Mouse (Mus musculus) midbrain, embryonic 13.5 days (tissue): ENCODE measurements at regions not wholly inside any gene's neighbourhood (a gene's known extent, or its start where the extent isn't known, plus 50 kb on each side); places are given as distances from the start of the nearest gene placed in this dataset.

ENCODE experiments used
- ATAC-seq: fragments of 200-750 bp; cut with Nextera tagmentation; 2 replicates; pipeline ENCODE4 v1.8.0; 2017; ENCODE audit warnings: mild to moderate bottlenecking, moderate TSS enrichment, moderate library complexity
- H3K27ac ChIP-seq: fragments of 300-500 bp; sonication (generic); 2 replicates; pipeline ENCODE4 v1.5.1; 2015; ENCODE audit warnings: inconsistent platforms, mild to moderate bottlenecking, moderate library complexity
- H3K27me3 ChIP-seq: fragments of 300-500 bp; sonication (generic); 2 replicates; pipeline ENCODE4 v1.6.1; 2015; ENCODE audit warnings: mild to moderate bottlenecking, inconsistent platforms
- H3K36me3 ChIP-seq: fragments of 300-500 bp; sonication (generic); 2 replicates; pipeline ENCODE4 v1.6.1; 2015; ENCODE audit warnings: mild to moderate bottlenecking, inconsistent platforms
- H3K4me1 ChIP-seq: fragments of 300-500 bp; sonication (generic); replicated peaks from 2 replicates; pipeline ENCODE4 v1.6.1; 2015; ENCODE audit warnings: inconsistent platforms
- H3K4me2 ChIP-seq: fragments of 300-500 bp; sonication (generic); replicated peaks from 2 replicates; pipeline ENCODE4 v1.6.1; 2015; ENCODE audit warnings: moderate library complexity, mild to moderate bottlenecking, inconsistent platforms
- H3K4me3 ChIP-seq: fragments of 300-500 bp; sonication (generic); replicated peaks from 2 replicates; pipeline ENCODE4 v1.5.1; 2015; ENCODE audit warnings: mild to moderate bottlenecking, inconsistent platforms
- H3K9ac ChIP-seq: fragments of 300-500 bp; sonication (generic); replicated peaks from 2 replicates; pipeline ENCODE4 v1.6.1; 2015; ENCODE audit warnings: mild to moderate bottlenecking, inconsistent platforms
- H3K9me3 ChIP-seq: fragments of 300-500 bp; sonication (generic); 2 replicates; pipeline ENCODE4 v1.6.1; 2016; ENCODE audit warnings: mild to moderate bottlenecking, inconsistent platforms
- WGBS: fragments of 180-500 bp; shearing (Covaris S2); methylation state at CpG from one replicate; pipeline ENCODE4 v1.1.7; 2015; 5-methylcytosine and 5-hydroxymethylcytosine counted together

GRCm38 (mm10) chr7:83238091-83238490, 346.6 kb upstream of the Tmc3 start:
- Histone ChIP-seq H3K27me3 (no peaks in the 10 kb centered on the region), H3K9me3 (no peaks in the 10 kb centered on the region), H3K4me2 (no peak overlapping the region), H3K27ac (no peak overlapping the region), H3K4me3 (no peak overlapping the region), H3K4me1 (no peaks in the 10 kb centered on the region), H3K9ac (no peak overlapping the region), H3K36me3 (no peaks in the 10 kb centered on the region)
- no peak for ATAC-seq

- 57% methylated on average over 3 of the region's 3 CpGs for WGBS
- no peak overlapping the region for H3K27ac ChIP-seq
- no peaks in the 10 kb centered on the region for H3K36me3 ChIP-seq
- H3K9me3 ChIP-seq: no peaks in the 10 kb centered on the region
- ATAC-seq: no peak
- H3K27me3 ChIP-seq: no peaks in the 10 kb centered on the region
- no peak overlapping the region for H3K4me2 ChIP-seq
- H3K4me3 ChIP-seq: no peak overlapping the region
- H3K9ac ChIP-seq: no peak overlapping the region
- no peaks in the 10 kb centered on the region for H3K4me1 ChIP-seq
Observed at GRCm38 (mm10) chr7:83242233-83242632, 342.5 kb upstream of the Tmc3 start.

- no peak overlapping the region for H3K4me3 ChIP-seq
- H3K36me3 ChIP-seq: no peaks in the 10 kb centered on the region
- ATAC-seq: no peak
- 87% methylated on average over 2 of the region's 2 CpGs for WGBS
- H3K9ac ChIP-seq: no peak overlapping the region
- no peak overlapping the region for H3K4me2 ChIP-seq
- no peaks in the 10 kb centered on the region for H3K27me3 ChIP-seq
- H3K27ac ChIP-seq: no peak overlapping the region
- no peaks in the 10 kb centered on the region for H3K9me3 ChIP-seq
- H3K4me1 ChIP-seq: no peaks in the 10 kb centered on the region
Observed at GRCm38 (mm10) chr7:83245867-83246266, 338.9 kb upstream of the Tmc3 start.

GRCm38 (mm10) chr7:83251995-83252563, 332.6 kb upstream of the Tmc3 start:
- 91% methylated on average over 8 of the region's 8 CpGs for WGBS
- no peak for ATAC-seq
- Histone ChIP-seq H3K4me3 (no peak overlapping the region), H3K36me3 (no peaks in the 10 kb centered on the region), H3K27me3 (no peaks in the 10 kb centered on the region), H3K9ac (no peak overlapping the region), H3K9me3 (no peaks in the 10 kb centered on the region), H3K4me2 (no peak overlapping the region), H3K27ac (no peak overlapping the region), H3K4me1 (no peaks in the 10 kb centered on the region)

DNA sequence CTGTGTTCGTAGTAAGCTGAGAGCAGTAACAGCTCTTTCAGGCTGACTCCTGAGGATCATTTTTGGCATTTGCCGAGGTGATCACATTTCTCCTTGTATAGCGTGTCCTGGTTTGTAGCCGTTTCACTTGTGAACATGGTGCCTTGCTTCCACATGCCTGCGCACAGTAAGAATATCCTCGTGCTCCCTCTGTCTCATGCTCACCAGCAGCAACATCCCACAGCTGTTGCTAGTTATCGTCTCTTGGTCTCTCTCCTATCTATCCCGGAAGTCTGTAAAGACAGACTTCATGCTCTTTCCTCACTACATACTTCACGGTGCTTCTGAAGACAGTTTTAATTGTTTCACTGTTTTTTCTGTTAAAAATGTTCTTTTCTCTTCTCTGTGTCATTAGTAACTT, 331.7 kb upstream of the Tmc3 start:
- no peak overlapping the region for H3K4me2 ChIP-seq
- no peak for ATAC-seq
- no peaks in the 10 kb centered on the region for H3K36me3 ChIP-seq
- H3K9ac ChIP-seq: no peak overlapping the region
- WGBS: 91% methylated on average over 9 of the region's 9 CpGs
- no peaks in the 10 kb centered on the region for H3K9me3 ChIP-seq
- no peak overlapping the region for H3K4me3 ChIP-seq
- H3K4me1 ChIP-seq: no peaks in the 10 kb centered on the region
- H3K27me3 ChIP-seq: no peaks in the 10 kb centered on the region
- H3K27ac ChIP-seq: no peak overlapping the region

DNA sequence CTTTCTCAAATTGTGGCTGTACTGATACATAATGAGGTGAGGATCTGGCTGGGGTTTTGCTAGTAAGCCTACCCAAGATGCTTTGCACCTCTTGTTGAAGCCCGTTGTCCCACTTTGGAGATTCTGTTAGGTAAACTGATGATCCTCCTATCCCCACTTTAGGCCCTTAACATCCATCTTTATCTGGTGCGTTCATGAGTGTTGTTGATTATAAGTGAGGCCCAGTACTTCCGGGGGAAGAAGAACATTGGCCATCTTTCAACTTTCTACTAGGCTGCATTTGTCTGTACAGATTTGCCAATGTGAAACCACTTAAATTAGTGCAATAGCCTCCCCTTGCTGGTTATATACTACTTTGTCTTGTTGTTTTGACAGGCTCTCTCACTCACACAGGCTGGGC, 331.3 kb upstream of the Tmc3 start:
- Histone ChIP-seq H3K4me3 (no peak overlapping the region), H3K36me3 (no peaks in the 10 kb centered on the region), H3K4me1 (no peaks in the 10 kb centered on the region), H3K27me3 (no peaks in the 10 kb centered on the region), H3K4me2 (no peak overlapping the region), H3K27ac (no peak overlapping the region), H3K9me3 (no peaks in the 10 kb centered on the region), H3K9ac (no peak overlapping the region)
- no peak for ATAC-seq
- 92% methylated on average over 3 of the region's 3 CpGs for WGBS

GRCm38 (mm10) chr7:83254411-83254810, 330.3 kb upstream of the Tmc3 start:
- Histone ChIP-seq H3K36me3 (no peaks in the 10 kb centered on the region), H3K9me3 (no peaks in the 10 kb centered on the region), H3K9ac (no peak overlapping the region), H3K4me3 (no peak overlapping the region), H3K4me2 (no peak overlapping the region), H3K4me1 (no peaks in the 10 kb centered on the region), H3K27me3 (no peaks in the 10 kb centered on the region), H3K27ac (no peak overlapping the region)
- ATAC-seq: no peak
- 93% methylated on average over 4 of the region's 4 CpGs for WGBS

GRCm38 (mm10) chr7:83256236-83256784, 328.4 kb upstream of the Tmc3 start:
- Histone ChIP-seq H3K27me3 (no peaks in the 10 kb centered on the region), H3K36me3 (no peaks in the 10 kb centered on the region), H3K27ac (no peak overlapping the region), H3K4me2 (no peak overlapping the region), H3K4me1 (no peaks in the 10 kb centered on the region), H3K9ac (no peak overlapping the region), H3K4me3 (no peak overlapping the region), H3K9me3 (no peaks in the 10 kb centered on the region)
- ATAC-seq: no peak
- WGBS: 80% methylated on average over 6 of the region's 6 CpGs

DNA sequence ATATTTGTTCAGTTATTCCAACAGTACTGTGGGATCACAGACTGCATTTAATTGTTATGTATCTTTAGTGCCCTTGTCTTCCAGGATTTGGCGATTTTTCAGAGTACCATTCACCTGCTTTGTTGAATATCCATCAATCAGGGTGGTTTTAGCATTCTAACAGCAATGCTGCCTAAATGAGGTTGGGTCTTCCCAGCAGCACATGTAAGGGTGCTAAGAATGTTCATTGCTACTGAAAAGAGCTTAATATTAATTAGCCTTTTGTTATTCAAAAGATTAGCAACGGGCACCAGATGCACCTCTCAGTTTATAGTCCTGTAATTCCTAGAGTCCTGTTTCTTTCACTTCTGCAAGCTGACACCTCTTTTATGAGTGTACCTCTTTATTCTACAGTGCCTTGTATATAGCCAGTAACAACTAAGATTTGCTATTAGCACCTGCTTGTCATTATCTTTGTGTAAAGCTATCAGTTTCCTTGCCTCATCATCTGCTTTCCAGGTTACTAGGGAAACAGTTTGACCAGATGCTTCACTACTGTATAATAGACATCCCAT, 326.3 kb upstream of the Tmc3 start:
- Histone ChIP-seq H3K9me3 (no peaks in the 10 kb centered on the region), H3K27ac (no peak overlapping the region), H3K9ac (no peak overlapping the region), H3K4me1 (no peaks in the 10 kb centered on the region), H3K36me3 (no peaks in the 10 kb centered on the region), H3K4me2 (no peak overlapping the region), H3K27me3 (no peaks in the 10 kb centered on the region), H3K4me3 (no peak overlapping the region)
- ATAC-seq: no peak
- WGBS: 45% methylated on average over 2 of the region's 2 CpGs

- Histone ChIP-seq H3K27ac (no peak overlapping the region), H3K36me3 (no peaks in the 10 kb centered on the region), H3K27me3 (no peaks in the 10 kb centered on the region), H3K4me2 (no peak overlapping the region), H3K9ac (no peak overlapping the region), H3K4me1 (no peaks in the 10 kb centered on the region), H3K4me3 (no peak overlapping the region), H3K9me3 (no peaks in the 10 kb centered on the region)
- no peak for ATAC-seq
Observed at GRCm38 (mm10) chr7:83261489-83261888, 323.2 kb upstream of the Tmc3 start.

DNA sequence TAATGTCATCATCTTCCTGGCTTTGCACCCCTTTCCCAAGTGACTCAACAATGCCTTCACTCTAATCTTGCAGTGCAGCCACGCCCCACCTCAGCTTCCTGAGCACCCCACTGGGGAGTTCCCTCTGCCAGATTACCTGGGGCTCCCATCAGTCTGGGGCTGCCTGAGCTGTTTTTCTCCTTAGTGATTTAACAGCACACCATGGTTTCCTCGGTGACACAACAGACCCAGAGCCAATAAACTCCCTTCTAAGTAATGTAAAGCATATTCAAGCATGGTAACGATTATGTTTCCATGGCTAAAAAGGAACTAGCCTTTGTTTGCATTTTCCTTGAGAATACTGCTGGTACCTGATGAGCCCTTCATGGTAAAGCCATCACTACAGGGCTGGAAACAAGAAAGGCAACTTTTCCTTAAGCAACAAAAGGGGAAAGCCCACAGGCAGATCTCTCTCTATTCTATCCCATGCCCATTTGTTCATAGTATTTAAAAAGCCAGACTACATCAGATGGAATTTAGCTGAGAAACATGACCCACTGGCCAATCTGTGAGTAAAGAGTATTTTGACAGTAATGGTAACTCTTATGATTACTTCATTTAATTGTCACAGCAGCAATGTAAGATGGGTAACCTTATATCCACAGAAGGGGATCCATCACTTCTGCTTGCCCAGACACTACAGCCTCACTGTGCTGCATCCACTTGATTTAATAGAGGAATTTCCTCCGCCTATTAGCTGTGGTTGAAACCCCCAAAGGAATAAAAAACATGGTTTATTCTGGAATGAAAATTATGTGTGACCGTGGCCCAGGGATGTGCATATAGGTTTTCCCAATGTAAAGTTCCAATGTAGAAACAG, 294.6 kb upstream of the Tmc3 start:
- H3K9ac ChIP-seq: no peak overlapping the region
- no peak overlapping the region for H3K4me2 ChIP-seq
- peaks cover 8% of the 10 kb centered on the region; the same call in 1 of the 2 replicates for H3K4me1 ChIP-seq
- H3K36me3 ChIP-seq: no peaks in the 10 kb centered on the region
- H3K4me3 ChIP-seq: no peak overlapping the region
- WGBS: 37% methylated on average over 5 of the region's 5 CpGs
- no peaks in the 10 kb centered on the region for H3K9me3 ChIP-seq
- ATAC-seq: no peak
- no peaks in the 10 kb centered on the region for H3K27me3 ChIP-seq
- no peak overlapping the region; the same call in 1 of the 2 replicates for H3K27ac ChIP-seq

GRCm38 (mm10) chr7:83307112-83307511, 277.6 kb upstream of the Tmc3 start:
- H3K36me3 ChIP-seq: no peaks in the 10 kb centered on the region
- no peaks in the 10 kb centered on the region for H3K27me3 ChIP-seq
- no peak overlapping the region for H3K9ac ChIP-seq
- no peaks in the 10 kb centered on the region for H3K4me1 ChIP-seq
- no peak overlapping the region for H3K27ac ChIP-seq
- H3K9me3 ChIP-seq: no peaks in the 10 kb centered on the region
- no peak for ATAC-seq
- 67% methylated on average over 1 of the region's 1 CpGs for WGBS
- H3K4me3 ChIP-seq: no peak overlapping the region
- no peak overlapping the region for H3K4me2 ChIP-seq
